Mouse (Mus musculus) CH12.LX (cell line): Measurements from ENCODE around the gene Cntnap1. TPM values are rescaled to one million over a fixed set of nuclear protein-coding genes. Genes with fewer than 3 reads are reported as not detected.

Source experiments
- DNase-seq: peaks from one replicate; pipeline ENCODE4 v3.0.0-alpha.2; 2013; ENCODE audit errors: extremely low read depth
- H3K27ac ChIP-seq: 2 replicates; pipeline ENCODE4 v1.5.1; 2012; ENCODE audit warnings: low read depth, mild to moderate bottlenecking, control low read depth, moderate library complexity; ENCODE audit not compliant: insufficient read depth
- H3K27me3 ChIP-seq: replicated peaks from 2 replicates; pipeline ENCODE3; 2012; ENCODE audit warnings: inconsistent platforms
- H3K36me3 ChIP-seq, 2 experiments: replicated peaks in 1 of 2; 2 replicates each; pipeline versions ENCODE3 to v1.6.1; 2012; ENCODE audit warnings: inconsistent platforms in 1 of 2, low read length in 1 of 2, mild to moderate bottlenecking in 1 of 2, mixed read lengths in 1 of 2, moderate library complexity in 1 of 2; ENCODE audit not compliant: control insufficient read depth in 1 of 2, insufficient read depth in 1 of 2
- H3K4me1 ChIP-seq, 2 experiments: 2 replicates each; pipeline ENCODE4 v1.6.1; 2012; ENCODE audit warnings: inconsistent platforms in 1 of 2, moderate library complexity in 1 of 2; ENCODE audit not compliant: insufficient read depth in 2 of 2, control insufficient read depth in 1 of 2
- H3K4me2 ChIP-seq: 2 replicates; pipeline ENCODE4 v1.6.1; 2012; ENCODE audit warnings: low read depth, mild to moderate bottlenecking, control low read depth; ENCODE audit not compliant: poor library complexity, insufficient read depth, severe bottlenecking
- H3K4me3 ChIP-seq, 3 experiments: fragments of 150-350 bp in 1 of 3; sonication (generic) in 1 of 3; replicated peaks in 1 of 3; 2 replicates each; pipeline versions ENCODE3 to v1.5.1; 2011 to 2012; ENCODE audit warnings: low read depth in 2 of 3, low read length in 2 of 3, mild to moderate bottlenecking in 2 of 3, moderate library complexity in 2 of 3, control low read depth in 1 of 3, improper control_type of control experiment in 1 of 3, inconsistent platforms in 1 of 3, mixed read lengths in 1 of 3; ENCODE audit not compliant: poor library complexity in 1 of 3
- H3K79me2 ChIP-seq: replicated peaks from 2 replicates; pipeline ENCODE4 v1.6.1; 2012; ENCODE audit warnings: mild to moderate bottlenecking, moderate library complexity; ENCODE audit not compliant: control insufficient read depth, poor library complexity, insufficient read depth, severe bottlenecking; ENCODE audit errors: extremely low read depth
- H3K9ac ChIP-seq: 2 replicates; pipeline ENCODE4 v1.6.1; 2012; ENCODE audit warnings: low read depth, mild to moderate bottlenecking, control low read depth, moderate library complexity; ENCODE audit not compliant: insufficient read depth
- H3K9me3 ChIP-seq: replicated peaks from 2 replicates; pipeline ENCODE3; 2012; ENCODE audit warnings: low read length, inconsistent platforms, mixed read lengths
- CHD2 ChIP-seq: IDR thresholded peaks from 2 replicates; pipeline ENCODE4 v1.6.1; 2011; ENCODE audit warnings: low read length, improper control_type of control experiment
- E2F4 ChIP-seq: IDR thresholded peaks from 2 replicates; pipeline ENCODE4 v1.6.1; 2011; ENCODE audit warnings: low read depth, low read length, improper control_type of control experiment; ENCODE audit not compliant: insufficient replicate concordance
- ELF1 ChIP-seq: IDR thresholded peaks from 2 replicates; pipeline ENCODE4 v1.6.1; 2014; ENCODE audit warnings: low read depth, mild to moderate bottlenecking, inconsistent platforms, low read length, improper control_type of control experiment
- EP300 ChIP-seq: IDR thresholded peaks from 2 replicates; pipeline ENCODE4 v1.6.1; 2011; ENCODE audit warnings: low read length, improper control_type of control experiment
- ETS1 ChIP-seq: conservative IDR thresholded peaks from 2 replicates; pipeline ENCODE4 v1.6.1; 2012; ENCODE audit warnings: low read depth, mild to moderate bottlenecking, inconsistent platforms, low read length, improper control_type of control experiment, moderate library complexity
- JUN ChIP-seq: IDR thresholded peaks from 2 replicates; pipeline ENCODE4 v1.6.1; 2011; ENCODE audit warnings: low read depth, mild to moderate bottlenecking, low read length, improper control_type of control experiment, moderate library complexity; ENCODE audit not compliant: insufficient read depth
- JUND ChIP-seq: conservative IDR thresholded peaks from 2 replicates; pipeline ENCODE4 v1.6.1; 2011; ENCODE audit warnings: low read depth, low read length, improper control_type of control experiment
- KAT2A ChIP-seq: IDR thresholded peaks from 2 replicates; pipeline ENCODE4 v1.6.1; 2012; ENCODE audit warnings: low read length, improper control_type of control experiment, inconsistent platforms; ENCODE audit not compliant: insufficient replicate concordance
- MAX ChIP-seq: IDR thresholded peaks from 2 replicates; pipeline ENCODE4 v1.6.1; 2011; ENCODE audit warnings: low read length, improper control_type of control experiment
- MAZ ChIP-seq: IDR thresholded peaks from 2 replicates; pipeline ENCODE4 v1.6.1; 2012; ENCODE audit warnings: low read depth, mild to moderate bottlenecking, inconsistent platforms, low read length, improper control_type of control experiment, moderate library complexity
- MEF2A ChIP-seq: IDR thresholded peaks from 2 replicates; pipeline ENCODE4 v1.6.1; 2014; ENCODE audit warnings: low read depth, mild to moderate bottlenecking, inconsistent platforms, low read length, improper control_type of control experiment, borderline replicate concordance
- MXI1 ChIP-seq: IDR thresholded peaks from 2 replicates; pipeline ENCODE4 v1.6.1; 2011; ENCODE audit warnings: mild to moderate bottlenecking, low read depth, low read length, improper control_type of control experiment
- MYC ChIP-seq: IDR thresholded peaks from 2 replicates; pipeline ENCODE4 v1.6.1; 2011; ENCODE audit warnings: low read depth, mild to moderate bottlenecking, improper control_type of control experiment, low read length
- NELFE ChIP-seq: IDR thresholded peaks from 2 replicates; pipeline ENCODE4 v1.6.1; 2011; ENCODE audit warnings: low read depth, low read length, improper control_type of control experiment
- NRF1 ChIP-seq: IDR thresholded peaks from 2 replicates; pipeline ENCODE4 v1.6.1; 2014; ENCODE audit warnings: low read depth, mild to moderate bottlenecking, inconsistent platforms, low read length, improper control_type of control experiment, moderate library complexity
- RCOR1 ChIP-seq: conservative IDR thresholded peaks from 2 replicates; pipeline ENCODE4 v1.6.1; 2012; ENCODE audit warnings: low read depth, mild to moderate bottlenecking, inconsistent platforms, low read length, improper control_type of control experiment
- SIN3A ChIP-seq: IDR thresholded peaks from 2 replicates; pipeline ENCODE4 v1.6.1; 2012; ENCODE audit warnings: low read length, improper control_type of control experiment, inconsistent platforms
- TBP ChIP-seq: conservative IDR thresholded peaks from 2 replicates; pipeline ENCODE4 v1.6.1; 2011; ENCODE audit warnings: low read depth, low read length, improper control_type of control experiment
- USF2 ChIP-seq: conservative IDR thresholded peaks from 2 replicates; pipeline ENCODE4 v1.6.1; 2011; ENCODE audit warnings: low read depth, low read length, improper control_type of control experiment
- ZC3H11A ChIP-seq: IDR thresholded peaks from 2 replicates; pipeline ENCODE4 v1.6.1; 2012; ENCODE audit warnings: low read depth, mild to moderate bottlenecking, inconsistent platforms, low read length, improper control_type of control experiment
- ZNF384 ChIP-seq: IDR thresholded peaks from 2 replicates; pipeline ENCODE4 v1.6.1; 2012; ENCODE audit warnings: low read depth, low read length, improper control_type of control experiment, inconsistent platforms
- dilution Hi-C: fragments of 300-500 bp; cut with MboI; formaldehyde crosslinking; loops from 2 replicates; pipeline ENCODE4 v1.14.3; 2020; ENCODE audit warnings: low sequenced_read_pairs; ENCODE audit not compliant: extremely low pct_unique_long_range_greater_than_20kb, extremely low pct_ligation_motif_present
- in situ Hi-C: fragments of 300-500 bp; cut with MboI; formaldehyde crosslinking; loops from 3 replicates; pipeline ENCODE4 v1.14.3; 2019; ENCODE audit warnings: low sequenced_read_pairs, low pct_ligation_motif_present, low pct_unique_long_range_greater_than_20kb, mixed read lengths
- polyA plus RNA-seq: library from polyadenylated mRNA; unstranded; fragments of >175 nt; gene quantifications from 2 replicates; pipeline ENCODE4 v1.2.1, GENCODE M21; 2012; ENCODE audit warnings: low read depth; ENCODE audit not compliant: insufficient read length
- total RNA-seq, 2 experiments: library from RNA; depleted of rRNA; stranded (reverse); fragments of 300-350 nt in 1 of 2; fragments of >200 nt in 1 of 2; gene quantifications; 2 replicates each; pipeline ENCODE4 v1.2.3; 2012 to 2014

Gene Cntnap1
- total and polyA plus RNA-seq, 3 experiments = 4.4 to 19.5 (median 15.6) TPM

DNA sequence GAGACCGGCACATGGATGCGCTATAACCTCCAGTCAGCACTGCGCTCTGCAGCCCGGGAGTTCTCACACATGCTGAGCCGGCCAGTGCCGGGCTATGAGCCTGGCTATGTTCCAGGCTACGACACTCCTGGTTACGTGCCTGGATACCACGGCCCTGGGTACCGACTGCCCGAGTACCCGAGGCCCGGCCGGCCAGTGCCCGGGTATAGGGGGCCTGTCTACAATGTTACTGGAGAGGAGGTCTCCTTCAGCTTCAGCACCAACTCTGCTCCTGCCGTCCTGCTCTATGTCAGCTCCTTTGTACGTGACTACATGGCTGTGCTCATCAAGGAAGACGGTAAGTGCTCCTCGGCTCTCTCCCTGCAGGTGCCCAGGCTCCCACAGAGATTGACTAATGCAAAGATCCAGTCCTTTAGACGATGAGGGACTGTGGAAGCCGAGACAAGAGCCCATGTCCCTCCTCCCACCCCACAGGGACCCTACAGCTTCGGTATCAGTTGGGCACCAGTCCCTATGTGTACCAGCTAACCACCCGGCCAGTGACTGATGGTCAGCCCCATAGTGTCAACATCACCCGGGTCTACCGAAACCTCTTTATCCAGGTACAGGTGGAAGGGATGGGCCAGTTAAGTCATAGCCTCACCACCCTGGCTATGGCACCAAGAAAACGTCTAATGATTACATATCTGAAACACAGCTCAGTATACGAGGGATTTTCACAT lies 16.4 kb downstream of the Cntnap1 start:
- H3K79me2 ChIP-seq = no peaks in the 10 kb centered on the region
- TF ChIP-seq JUN = no peak
- no peak for TF ChIP-seq MEF2A
- TF ChIP-seq CHD2 = no peak
- no peak for TF ChIP-seq ETS1
- no peak for TF ChIP-seq MAZ
- no peak for TF ChIP-seq ZC3H11A
- TF ChIP-seq ZNF384 = no peak
- TF ChIP-seq, all 38 proteins: peak for 0
- no peak for DNase-seq
- Histone ChIP-seq H3K27ac (no peak overlapping the region), H3K4me3 (no peak overlapping the region), H3K4me2 (no peak overlapping the region), H3K27me3 (no peaks in the 10 kb centered on the region), H3K4me1 (peaks cover 0 to 17% of the 10 kb centered on the region in 2 experiments; a peak in 1 of 4 replicates), H3K36me3 (peaks cover 80 to 99% of the 10 kb centered on the region in 2 experiments), H3K9me3 (no peaks in the 10 kb centered on the region), H3K9ac (no peak overlapping the region)
- dilution Hi-C loops = no loop called here
- in situ Hi-C loops = no loop called here

DNA sequence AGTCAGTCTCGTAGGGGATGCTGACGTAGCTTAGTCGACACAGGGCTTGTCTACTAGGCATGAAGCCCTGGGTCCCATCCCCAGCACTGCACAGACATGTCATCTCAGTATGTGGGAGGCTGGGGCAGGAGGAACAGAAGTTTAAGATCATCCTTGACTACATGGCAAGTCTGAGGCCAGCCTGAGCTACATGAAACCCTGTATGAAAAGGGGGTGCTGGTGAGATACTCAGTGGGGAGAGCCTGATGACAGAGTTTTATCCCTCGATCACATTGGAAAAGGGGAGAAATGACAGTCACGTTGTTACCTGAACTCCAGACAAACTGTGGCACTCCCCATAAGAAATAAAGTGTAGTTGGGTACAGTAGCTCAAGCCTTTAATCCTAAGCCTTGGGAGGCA lies 17.2 kb downstream of the Cntnap1 start:
- no peak overlapping the region for H3K4me2 ChIP-seq
- H3K27me3 ChIP-seq = no peaks in the 10 kb centered on the region
- in situ Hi-C loops (no loop called here), dilution Hi-C loops (no loop called here)
- H3K9me3 ChIP-seq = no peaks in the 10 kb centered on the region
- no peak for DNase-seq
- H3K4me3 ChIP-seq = no peak overlapping the region
- H3K36me3 ChIP-seq = peaks cover 79 to 99% of the 10 kb centered on the region in 2 experiments
- H3K27ac ChIP-seq = no peak overlapping the region
- H3K9ac ChIP-seq = no peak overlapping the region
- TF ChIP-seq MYC (no peak), TBP (no peak), ETS1 (no peak), USF2 (no peak), NELFE (no peak), ZC3H11A (no peak), KAT2A (no peak), MAX (no peak), JUN (no peak), E2F4 (no peak), MXI1 (no peak), ELF1 (no peak), NRF1 (no peak), CHD2 (no peak), SIN3A (no peak), JUND (no peak), EP300 (no peak), ZNF384 (no peak), RCOR1 (no peak)
- peaks cover 0 to 18% of the 10 kb centered on the region in 2 experiments; a peak in 1 of 4 replicates for H3K4me1 ChIP-seq
- no peaks in the 10 kb centered on the region for H3K79me2 ChIP-seq
